Mouse (Mus musculus) stomach, embryonic 14.5 days (tissue): ENCODE measurements around the gene Calhm3. TPM values are rescaled to one million over a fixed set of nuclear protein-coding genes. Genes with fewer than 3 reads are reported as not detected.

Source experiments
- ATAC-seq: fragments of 200-750 bp; cut with Nextera tagmentation; 2 replicates; pipeline ENCODE4 v1.8.0; 2017; ENCODE audit warnings: low read depth, moderate TSS enrichment; ENCODE audit not compliant: insufficient number of reproducible peaks, insufficient read depth, low FRiP score
- H3K27ac ChIP-seq: fragments of 300-500 bp; sonication (generic); 2 replicates; pipeline ENCODE4 v1.5.1; 2014; ENCODE audit warnings: mild to moderate bottlenecking, low read length, moderate library complexity, mixed read lengths
- H3K27me3 ChIP-seq: fragments of 300-500 bp; sonication (generic); 2 replicates; pipeline ENCODE4 v1.6.1; 2014; ENCODE audit warnings: low read length, control low read depth, mixed read lengths; ENCODE audit not compliant: control insufficient read depth, insufficient read depth
- H3K36me3 ChIP-seq: fragments of 300-500 bp; sonication (generic); 2 replicates; pipeline ENCODE4 v1.6.1; 2014; ENCODE audit warnings: mild to moderate bottlenecking, control low read depth, low read length, moderate library complexity, mixed read lengths; ENCODE audit not compliant: control insufficient read depth, insufficient read depth
- H3K4me1 ChIP-seq: fragments of 300-500 bp; sonication (generic); 2 replicates; pipeline ENCODE4 v1.6.1; 2014; ENCODE audit warnings: low read length, control low read depth, mixed read lengths; ENCODE audit not compliant: control insufficient read depth, insufficient read depth
- H3K4me2 ChIP-seq: fragments of 300-500 bp; sonication (generic); replicated peaks from 2 replicates; pipeline ENCODE4 v1.6.1; 2014; ENCODE audit warnings: low read depth, low read length, control low read depth
- H3K4me3 ChIP-seq: fragments of 300-500 bp; sonication (generic); 2 replicates; pipeline ENCODE4 v1.5.1; 2014; ENCODE audit warnings: low read depth, low read length, control low read depth
- H3K9ac ChIP-seq: fragments of 300-500 bp; sonication (generic); replicated peaks from 2 replicates; pipeline ENCODE4 v1.6.1; 2014; ENCODE audit warnings: low read depth, mild to moderate bottlenecking, control low read depth, low read length, moderate library complexity, mixed read lengths
- H3K9me3 ChIP-seq: fragments of 300-500 bp; sonication (generic); 2 replicates; pipeline ENCODE4 v1.6.1; 2016; ENCODE audit warnings: low read depth, low read length, control low read depth; ENCODE audit not compliant: control insufficient read depth
- WGBS: fragments of 180-500 bp; shearing (Covaris S2); extraction: QIAGEN DNeasy Blood & Tissue Kit; methylation state at CpG from one replicate; pipeline ENCODE4 v1.1.7; 2014; 5-methylcytosine and 5-hydroxymethylcytosine counted together
- polyA plus RNA-seq: library from polyadenylated mRNA; unstranded; fragments of >200 nt; fragmentation: Nextera tagmentation; extraction: Ambion mirVana; gene quantifications from 2 replicates; pipeline ENCODE4 v1.2.1, GENCODE M21; 2014

The Calhm3 gene
- polyA plus RNA-seq, 1 experiment from 2014 or later, result not detected

DNA sequence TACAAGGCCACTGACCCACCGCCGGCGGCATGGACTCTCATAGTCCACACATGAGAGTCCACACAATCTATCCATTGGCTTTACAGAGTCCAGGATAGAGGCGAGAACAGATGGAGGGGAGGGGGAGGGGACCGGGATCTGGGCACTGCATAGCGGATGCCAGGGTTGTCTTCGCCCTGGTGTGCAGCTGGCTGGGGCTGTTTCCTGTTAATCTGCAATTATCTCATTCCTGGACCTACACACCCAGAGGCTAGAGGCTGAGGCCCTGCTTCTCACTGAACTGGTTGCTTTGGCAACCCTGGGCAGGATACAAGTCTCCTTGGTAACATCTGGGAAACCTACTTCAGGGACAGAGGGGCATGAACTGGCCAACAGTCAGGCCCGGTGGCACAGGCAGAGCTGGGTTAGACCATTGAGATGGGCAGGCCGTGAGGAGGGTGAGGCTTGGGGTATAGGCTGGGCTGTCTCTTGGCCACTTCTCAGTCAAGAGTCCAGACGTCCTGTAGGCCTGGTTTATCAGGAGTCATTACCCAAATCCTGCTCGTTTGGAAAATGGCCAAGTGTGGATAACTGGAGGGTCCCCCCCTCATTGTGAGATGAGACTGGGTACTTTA lies 31.1 kb upstream of the Calhm3 start:
- H3K4me1 ChIP-seq, result no peaks in the 10 kb centered on the region
- H3K4me3 ChIP-seq, result no peak overlapping the region
- no peaks in the 10 kb centered on the region for H3K27me3 ChIP-seq
- 82% methylated on average over 11 of the region's 11 CpGs for WGBS
- H3K9me3 ChIP-seq, result no peaks in the 10 kb centered on the region
- H3K4me2 ChIP-seq, result no peak overlapping the region
- no peak overlapping the region for H3K9ac ChIP-seq
- no peak for ATAC-seq
- peak overlapping the region; percentile 39; the same call in 1 of the 2 replicates for H3K27ac ChIP-seq
- H3K36me3 ChIP-seq, result no peaks in the 10 kb centered on the region

DNA sequence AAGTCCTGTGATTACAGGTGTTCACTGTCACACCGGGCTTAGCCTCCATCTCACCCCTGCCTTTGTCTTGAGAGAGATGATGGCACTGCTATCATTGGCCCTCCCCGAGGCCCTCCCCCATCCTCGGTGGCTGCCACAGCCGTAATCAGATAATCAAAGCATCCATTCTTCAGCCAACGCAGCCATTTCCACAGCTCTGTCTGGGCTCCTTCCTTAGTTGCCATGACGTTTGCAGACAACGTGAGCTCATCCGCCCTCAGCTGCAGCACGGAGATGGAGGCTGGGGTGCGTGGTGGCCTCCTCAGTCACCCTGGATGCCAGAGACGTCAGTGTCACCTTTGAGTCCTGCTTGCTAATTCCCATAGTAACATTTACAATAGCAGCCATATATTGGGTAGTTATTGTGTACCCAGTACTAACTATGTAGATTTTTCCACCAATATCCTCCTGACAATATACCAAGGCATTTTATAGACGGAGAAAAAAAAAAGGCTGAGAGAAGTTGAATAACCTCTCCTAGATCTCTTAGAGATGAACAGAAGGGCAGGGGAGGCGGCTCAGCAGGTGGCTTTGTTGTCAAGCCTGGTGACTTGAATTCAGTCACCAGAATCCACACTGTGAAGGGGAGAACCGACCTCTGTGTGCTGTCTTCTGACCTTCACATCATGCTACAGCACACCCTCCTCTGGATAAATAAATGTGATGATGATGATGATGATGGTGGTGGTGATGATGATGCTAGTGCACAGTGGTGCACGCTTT lies 29.1 kb upstream of the Calhm3 start:
- Histone ChIP-seq H3K9ac (no peak overlapping the region), H3K9me3 (0 out of 2 replicates have a peak, but pooled peaks cover 2% of the 10 kb centered on the region), H3K4me1 (no peaks in the 10 kb centered on the region), H3K4me3 (no peak overlapping the region), H3K4me2 (no peak overlapping the region), H3K27me3 (no peaks in the 10 kb centered on the region), H3K27ac (no peak overlapping the region), H3K36me3 (no peaks in the 10 kb centered on the region)
- 45% methylated on average over 15 of the region's 15 CpGs for WGBS
- ATAC-seq, result no peak

DNA sequence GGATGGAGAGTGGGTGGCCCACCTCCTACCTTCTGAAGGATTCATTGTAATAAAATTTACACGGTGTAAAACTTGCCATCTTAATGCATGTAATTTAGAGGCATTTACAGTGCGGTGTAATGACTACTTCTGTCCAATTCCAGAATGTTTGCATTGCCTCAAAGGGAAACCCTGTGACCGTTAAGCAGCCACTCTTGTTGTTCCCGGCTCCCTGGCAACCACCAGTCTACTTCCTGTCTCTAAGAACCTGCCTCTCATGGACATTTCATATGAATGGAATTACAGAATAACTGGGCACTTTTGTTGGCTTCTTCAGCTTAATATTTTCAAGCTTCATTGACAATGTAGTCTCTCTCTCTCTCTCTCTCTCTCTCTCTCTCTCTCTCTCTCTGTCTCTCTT lies 27.2 kb upstream of the Calhm3 start:
- no peaks in the 10 kb centered on the region for H3K36me3 ChIP-seq
- no peak overlapping the region for H3K4me3 ChIP-seq
- H3K4me1 ChIP-seq, result no peaks in the 10 kb centered on the region
- H3K9me3 ChIP-seq, result 0 out of 2 replicates have a peak, but pooled peaks cover 2% of the 10 kb centered on the region
- no peak for ATAC-seq
- H3K27me3 ChIP-seq, result no peaks in the 10 kb centered on the region
- 59% methylated on average over 4 of the region's 4 CpGs for WGBS
- no peak overlapping the region for H3K27ac ChIP-seq
- H3K4me2 ChIP-seq, result no peak overlapping the region
- H3K9ac ChIP-seq, result no peak overlapping the region

DNA sequence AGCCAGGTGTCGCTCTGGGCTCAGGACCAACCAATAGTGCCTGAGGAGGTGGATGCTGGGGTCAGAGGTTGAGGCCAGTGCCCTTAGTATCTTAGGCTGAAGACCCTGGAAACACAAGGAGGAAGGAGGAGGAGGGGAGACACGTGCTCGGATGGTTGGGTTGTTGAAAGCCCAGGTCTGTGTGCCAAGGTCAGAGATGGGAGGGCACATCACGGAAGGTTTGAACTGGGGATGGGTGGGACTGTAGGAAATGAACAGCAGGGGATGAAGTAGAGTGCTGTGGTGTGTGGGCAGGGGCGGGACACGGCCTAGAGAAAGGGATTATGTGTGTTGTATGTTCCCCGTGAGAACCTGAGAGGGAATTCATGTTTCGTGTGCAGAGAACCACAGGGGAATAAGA lies 26.7 kb upstream of the Calhm3 start:
- WGBS, result 67% methylated on average over 8 of the region's 8 CpGs
- Histone ChIP-seq H3K9ac (no peak overlapping the region), H3K4me3 (no peak overlapping the region), H3K9me3 (0 out of 2 replicates have a peak, but pooled peaks cover 2% of the 10 kb centered on the region), H3K4me1 (no peaks in the 10 kb centered on the region), H3K36me3 (no peaks in the 10 kb centered on the region), H3K27ac (no peak overlapping the region), H3K4me2 (no peak overlapping the region), H3K27me3 (no peaks in the 10 kb centered on the region)
- ATAC-seq, result no peak

DNA sequence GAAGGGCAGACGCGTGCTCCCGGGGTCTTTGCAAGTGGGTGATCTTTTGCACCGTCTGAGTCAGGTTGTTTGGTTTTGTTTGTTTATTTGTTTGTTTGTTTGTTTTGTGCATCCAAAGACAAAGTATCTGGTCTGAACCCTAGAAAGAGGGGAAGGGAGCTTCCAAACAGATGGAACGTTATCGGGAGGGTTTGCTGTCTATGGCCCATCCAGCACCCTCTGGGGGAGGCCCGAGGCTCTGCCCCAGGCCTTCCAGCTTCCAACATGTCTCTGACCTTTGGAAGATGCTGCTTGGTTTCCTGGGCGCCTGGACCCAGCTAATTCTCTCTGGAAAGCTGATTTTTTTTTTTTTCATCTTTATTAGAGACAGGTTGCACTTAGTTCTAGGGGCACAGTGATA lies 22.4 kb upstream of the Calhm3 start:
- Histone ChIP-seq H3K9me3 (0 out of 2 replicates have a peak, but pooled peaks cover 2% of the 10 kb centered on the region), H3K4me1 (no peaks in the 10 kb centered on the region), H3K27ac (no peak overlapping the region), H3K4me3 (peak overlapping the region; percentile 61; the same call in 1 of the 2 replicates), H3K4me2 (peak overlapping the region; percentile 98), H3K36me3 (no peaks in the 10 kb centered on the region), H3K9ac (no peak overlapping the region), H3K27me3 (no peaks in the 10 kb centered on the region)
- 21% methylated on average over 8 of the region's 8 CpGs for WGBS
- no peak for ATAC-seq

DNA sequence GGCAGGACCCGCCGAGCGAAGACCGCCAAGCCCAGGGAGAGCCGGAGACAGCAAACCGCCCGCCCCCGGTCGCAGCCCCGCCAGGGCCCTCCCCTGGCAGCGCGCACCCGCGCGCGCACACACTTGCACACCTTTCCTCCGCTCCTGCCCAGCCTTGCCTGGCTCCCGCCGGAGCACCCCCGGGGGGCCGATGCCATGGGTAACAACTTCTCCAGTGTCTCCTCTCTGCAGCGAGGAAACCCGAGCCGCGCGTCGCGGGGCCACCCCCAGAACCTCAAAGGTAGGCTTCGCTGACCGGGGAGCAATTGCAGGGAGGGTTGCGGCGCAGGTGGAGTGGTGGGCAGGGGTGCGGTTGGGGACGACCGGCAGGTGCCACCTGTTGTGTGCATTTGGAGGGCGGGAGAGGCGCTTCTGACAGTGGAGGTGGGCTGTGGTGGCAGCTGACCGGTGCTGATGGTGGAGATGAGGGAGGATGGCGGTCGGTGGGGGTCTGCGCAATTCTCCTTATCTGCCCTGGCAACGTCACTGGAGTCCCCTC lies 21.8 kb upstream of the Calhm3 start:
- WGBS, result under 1% methylated on average over 41 of the region's 42 CpGs
- H3K27me3 ChIP-seq, result no peaks in the 10 kb centered on the region
- H3K9ac ChIP-seq, result peak overlapping the region; percentile 55
- no peaks in the 10 kb centered on the region for H3K4me1 ChIP-seq
- H3K9me3 ChIP-seq, result 0 out of 2 replicates have a peak, but pooled peaks cover 2% of the 10 kb centered on the region
- H3K4me3 ChIP-seq, result peak overlapping the region; percentile 61
- no peak overlapping the region; the same call in 1 of the 2 replicates for H3K27ac ChIP-seq
- peak overlapping the region; percentile 98 for H3K4me2 ChIP-seq
- no peak for ATAC-seq
- no peaks in the 10 kb centered on the region for H3K36me3 ChIP-seq

DNA sequence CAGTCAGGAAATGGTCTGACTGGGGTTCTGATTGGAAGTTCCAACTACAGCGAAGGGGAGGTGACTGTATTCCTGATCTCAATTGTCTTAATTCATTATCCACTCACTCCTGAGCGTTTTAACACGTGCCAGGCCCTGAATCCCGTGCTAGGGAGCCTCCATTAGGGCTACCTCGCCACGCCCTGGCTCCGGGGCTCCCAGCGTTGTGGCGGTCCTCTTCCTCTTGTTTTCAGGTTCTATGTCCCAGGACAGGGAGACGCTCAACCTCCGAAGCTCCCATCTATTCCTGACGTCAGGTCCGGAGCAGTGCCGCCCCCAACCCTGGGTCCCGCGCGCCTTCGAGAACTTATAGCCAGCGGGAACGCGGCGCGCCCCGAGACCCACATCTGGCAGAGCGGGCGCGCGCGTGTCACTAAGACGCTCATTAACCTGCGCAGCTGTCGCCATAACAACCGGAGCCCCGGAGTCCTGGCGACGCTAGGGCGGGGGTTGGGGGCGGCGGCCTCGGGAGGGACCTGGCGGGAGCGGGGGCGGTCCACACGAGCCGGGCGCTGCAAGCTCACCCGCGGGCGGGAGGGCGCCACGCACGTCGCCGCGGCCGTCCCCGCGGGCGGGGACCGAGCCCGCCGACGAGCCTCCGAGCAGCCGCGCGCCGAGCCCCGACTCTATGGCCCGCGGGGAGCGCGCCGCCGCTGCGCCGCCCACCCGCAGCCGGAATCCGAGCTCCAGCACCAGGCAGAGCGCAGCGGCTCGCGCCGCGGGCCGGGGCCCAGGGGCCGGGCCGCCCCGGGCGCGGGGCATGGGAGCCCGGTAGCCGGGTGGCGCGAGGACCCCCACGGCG lies 21.1 kb upstream of the Calhm3 start, which contains the start of gene Neurl1a:
Gene Neurl1a (plus strand): TSS at position 390 of the 841 bp plus-strand sequence.
- Histone ChIP-seq H3K36me3 (no peaks in the 10 kb centered on the region), H3K4me2 (peak within 1 kb of the TSS; percentile 98), H3K9me3 (0 out of 2 replicates have a peak, but pooled peaks cover 2% of the 10 kb centered on the region), H3K9ac (peak within 1 kb of the TSS; percentile 55), H3K27me3 (no peaks in the 10 kb centered on the region), H3K27ac (peak within 1 kb of the TSS; percentile 48; the same call in 1 of the 2 replicates), H3K4me3 (peak within 1 kb of the TSS; percentile 61), H3K4me1 (no peaks in the 10 kb centered on the region)
- ATAC-seq, result peak; percentile 44; the same call in 1 of the 2 replicates
- WGBS, result under 1% methylated on average over 66 of the region's 98 CpGs

DNA sequence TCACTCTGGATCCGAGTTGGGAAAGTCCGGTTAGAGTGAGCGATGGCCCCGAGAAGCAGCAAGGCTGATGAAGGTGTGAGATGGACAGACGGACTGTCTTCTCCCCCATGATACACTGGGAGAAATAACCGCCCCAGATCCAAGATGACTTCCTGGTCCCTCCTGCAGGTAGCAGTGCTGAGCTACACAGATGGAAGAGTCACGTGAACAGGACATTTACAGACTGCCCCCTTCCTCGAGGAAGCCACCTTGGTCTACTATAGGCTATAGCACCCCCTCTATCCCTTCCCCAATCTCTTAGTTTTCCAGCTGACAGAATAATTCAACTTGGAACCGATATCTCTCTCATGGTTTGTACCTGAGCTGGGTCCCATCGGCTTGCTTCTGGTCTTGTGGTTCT lies 20.4 kb upstream of the Calhm3 start:
- Histone ChIP-seq H3K4me1 (no peaks in the 10 kb centered on the region), H3K27ac (no peak overlapping the region), H3K36me3 (no peaks in the 10 kb centered on the region), H3K4me2 (peak overlapping the region; percentile 98), H3K4me3 (peak overlapping the region; percentile 61; the same call in 1 of the 2 replicates), H3K27me3 (no peaks in the 10 kb centered on the region), H3K9ac (no peak overlapping the region), H3K9me3 (0 out of 2 replicates have a peak, but pooled peaks cover 2% of the 10 kb centered on the region)
- 0 out of 2 replicates have a peak, but pooled peaks have one; percentile 7 for ATAC-seq
- WGBS, result 27% methylated on average over 10 of the region's 10 CpGs
